Mouse (Mus musculus): ENCODE measurements around the gene Afm. TPM values are rescaled to one million over a fixed set of nuclear protein-coding genes. Genes with fewer than 3 reads are reported as not detected.

The Afm gene
- total RNA-seq (2021): not detected

- intact Hi-C loops (cut with DNase I): no loop called here
- DNase-seq (ENCODE audit: low spot score in 2 of 2): no peak
Measured at GRCm38 (mm10) chr5:90518356-90519100, at the start of gene Afm. Gene Afm, plus strand, starts transcription at chr5:90518932.

- DNase-seq (ENCODE audit: low spot score in 2 of 2): no peak
- intact Hi-C loops (cut with DNase I): no loop called here
Measured at GRCm38 (mm10) chr5:90470836-90471235, 47.9 kb upstream of the Afm start.

DNA sequence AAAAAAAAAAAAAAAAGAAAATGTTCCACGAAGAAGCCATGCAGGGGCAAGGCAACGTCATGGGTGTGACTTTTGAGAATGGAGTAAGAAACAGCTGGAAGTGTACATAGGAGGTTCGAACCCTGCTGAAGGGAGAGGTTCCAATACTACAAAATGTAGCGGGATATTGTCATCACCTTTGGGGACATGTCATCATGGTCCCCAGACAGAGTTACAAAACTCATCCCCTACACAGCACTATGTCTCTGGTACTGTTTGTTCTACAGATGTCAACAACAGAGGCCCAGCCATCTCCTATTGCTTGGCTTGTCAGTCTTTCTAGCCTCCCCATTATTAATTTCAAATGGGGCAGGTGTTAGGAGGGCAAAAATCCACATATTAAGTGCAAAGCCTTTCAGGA, 44.8 kb upstream of the Afm start:
- intact Hi-C loops (cut with DNase I): no loop called here
- no peak for DNase-seq (ENCODE audit: low spot score in 2 of 2)

DNA sequence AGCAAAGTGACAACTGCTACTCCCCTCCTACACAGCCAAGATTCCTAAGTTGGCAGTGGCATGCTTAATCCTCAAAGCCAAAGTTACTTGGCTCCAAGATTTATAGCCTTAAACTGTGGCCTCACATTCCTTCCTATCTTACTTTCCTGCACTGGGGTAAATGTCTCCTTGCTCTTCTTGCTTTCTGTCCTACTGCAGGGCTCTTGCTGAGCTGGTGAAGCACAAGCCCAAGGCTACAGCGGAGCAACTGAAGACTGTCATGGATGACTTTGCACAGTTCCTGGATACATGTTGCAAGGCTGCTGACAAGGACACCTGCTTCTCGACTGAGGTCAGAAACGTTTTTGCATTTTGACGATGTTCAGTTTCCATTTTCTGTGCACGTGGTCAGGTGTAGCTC, 44.4 kb upstream of the Afm start:
- intact Hi-C loops (cut with DNase I): no loop called here
- no peak for DNase-seq (ENCODE audit: low spot score in 2 of 2)

GRCm38 (mm10) chr5:90476741-90477140, 42.0 kb upstream of the Afm start:
- no peak for DNase-seq (ENCODE audit: low spot score in 2 of 2)
- intact Hi-C loops (cut with DNase I): no loop called here

GRCm38 (mm10) chr5:90477308-90478140, 41.2 kb upstream of the Afm start:
- intact Hi-C loops (cut with DNase I): no loop called here

DNA sequence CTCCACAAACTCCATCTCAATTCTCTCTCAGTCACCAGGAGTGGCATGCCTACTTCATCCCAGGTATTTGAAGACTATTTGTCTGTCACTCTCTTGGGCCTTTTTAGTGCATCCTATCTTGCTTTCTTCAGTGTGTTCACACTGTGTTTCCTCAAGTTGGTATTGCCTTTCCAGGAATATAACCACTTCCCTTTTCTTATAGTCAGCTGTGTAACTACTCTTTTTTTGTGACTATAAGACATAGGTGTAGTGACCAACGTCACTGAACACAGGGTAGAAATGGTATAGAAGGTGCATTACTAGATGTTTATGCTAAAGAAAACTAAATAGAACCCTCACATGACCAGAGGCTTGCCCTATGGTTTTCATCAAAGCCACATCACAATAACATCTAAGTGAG, 39.8 kb upstream of the Afm start:
- intact Hi-C loops (cut with DNase I): no loop called here
- DNase-seq (ENCODE audit: low spot score in 2 of 2): no peak

More at GRCm38 (mm10) chr5:90477308-90478140, 41.2 kb upstream of the Afm start:
- no peak for DNase-seq (ENCODE audit: low spot score in 2 of 2)

DNA sequence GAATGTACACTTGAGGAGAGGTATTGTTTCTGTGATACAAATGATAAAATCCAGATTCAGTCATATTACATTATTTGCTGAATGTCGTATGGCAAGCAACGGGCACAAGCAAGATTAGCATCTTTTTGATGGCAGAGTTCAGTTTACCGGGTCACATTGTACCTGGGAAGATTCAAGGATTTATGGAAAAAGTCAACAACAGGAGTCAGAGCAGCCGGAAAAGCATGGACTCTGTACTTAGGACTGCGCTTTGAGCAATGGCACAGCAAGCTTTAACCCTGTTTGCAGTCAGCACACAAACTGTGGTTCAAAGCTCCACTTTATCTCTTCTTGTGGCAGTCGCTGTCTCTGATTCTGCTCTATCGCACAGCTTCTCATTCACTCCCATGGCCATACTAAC, 33.1 kb upstream of the Afm start:
- no peak for DNase-seq (ENCODE audit: low spot score in 2 of 2)
- intact Hi-C loops (cut with DNase I): no loop called here

GRCm38 (mm10) chr5:90488323-90488722, 30.4 kb upstream of the Afm start:
- no peak for DNase-seq (ENCODE audit: low spot score in 2 of 2)
- intact Hi-C loops (cut with DNase I): no loop called here

- no peak for DNase-seq (ENCODE audit: low spot score in 2 of 2)
- intact Hi-C loops (cut with DNase I): no loop called here
Measured at GRCm38 (mm10) chr5:90490518-90490917, 28.2 kb upstream of the Afm start, which contains the start of gene Afp. Gene Afp, plus strand, starts transcription at chr5:90490737.

DNA sequence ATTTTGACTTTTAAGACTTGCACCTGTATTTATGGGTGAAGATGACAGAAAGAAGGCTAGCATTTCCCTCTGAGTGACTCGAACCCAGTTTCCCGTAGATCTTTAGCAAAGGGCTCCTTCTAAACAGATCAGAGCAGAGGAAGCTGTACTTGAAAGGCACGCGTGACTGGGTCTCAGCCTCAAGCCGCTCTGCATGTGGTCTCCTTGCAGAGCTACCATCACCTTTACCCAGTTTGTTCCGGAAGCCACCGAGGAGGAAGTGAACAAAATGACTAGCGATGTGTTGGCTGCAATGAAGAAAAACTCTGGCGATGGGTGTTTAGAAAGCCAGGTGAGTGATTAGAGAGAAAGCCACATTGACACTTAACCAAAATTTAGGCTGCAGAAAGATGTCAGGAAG, 26.3 kb upstream of the Afm start:
- no peak for DNase-seq (ENCODE audit: low spot score in 2 of 2)
- intact Hi-C loops (cut with DNase I): no loop called here

DNA sequence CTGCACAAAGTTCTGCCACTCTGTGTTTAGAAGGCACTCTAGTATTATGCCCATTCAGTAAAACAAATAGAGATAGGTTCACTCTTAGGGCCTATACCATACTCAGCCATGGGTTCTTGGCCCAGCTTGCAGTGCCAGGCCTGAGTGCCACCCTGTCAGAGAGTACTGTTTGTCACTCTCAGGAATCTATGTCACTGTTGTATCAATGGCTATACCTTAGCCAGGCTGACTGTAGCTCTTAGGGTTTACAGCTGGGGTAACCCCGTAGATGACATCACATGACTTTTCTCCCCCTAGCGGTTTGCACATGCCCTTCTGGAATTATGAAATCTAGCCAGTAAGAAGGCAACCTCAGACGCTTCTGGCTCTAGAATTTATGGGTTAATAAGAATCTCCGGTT, 24.4 kb upstream of the Afm start:
- intact Hi-C loops (cut with DNase I): no loop called here
- DNase-seq (ENCODE audit: low spot score in 2 of 2): no peak

DNA sequence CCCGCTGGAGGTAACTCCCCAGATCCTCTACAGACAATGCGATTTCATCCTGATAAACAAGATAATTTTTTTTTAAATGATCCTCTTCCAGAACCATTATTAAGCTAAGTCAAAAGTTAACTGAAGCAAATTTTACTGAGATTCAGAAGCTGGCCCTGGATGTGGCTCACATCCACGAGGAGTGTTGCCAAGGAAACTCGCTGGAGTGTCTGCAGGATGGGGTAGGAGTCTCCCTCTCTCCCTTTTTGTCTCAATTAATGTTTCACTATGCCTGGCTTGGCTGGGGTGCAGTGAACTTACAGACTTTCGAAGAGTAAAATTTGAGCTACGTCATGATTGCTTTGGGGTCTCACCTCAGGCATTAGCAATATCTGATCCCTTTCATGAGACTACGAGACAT, 19.2 kb upstream of the Afm start:
- DNase-seq (ENCODE audit: low spot score in 2 of 2): peak; percentile 31 to 46
- intact Hi-C loops (cut with DNase I): no loop called here

GRCm38 (mm10) chr5:90500714-90501113, 18.0 kb upstream of the Afm start:
- intact Hi-C loops (cut with DNase I): loop anchor here (1.0 to 10.0 kb wide), 4 partner anchors 87 to 297 kb away; no protein-coding TSS in a partner anchor
- DNase-seq (ENCODE audit: low spot score in 2 of 2): peak; percentile 73 to 85

- no peak for DNase-seq (ENCODE audit: low spot score in 2 of 2)
- intact Hi-C loops (cut with DNase I): loop anchor here (5.0 to 10.0 kb wide), 2 partner anchors 86 to 153 kb away; no protein-coding TSS in a partner anchor
Measured at GRCm38 (mm10) chr5:90501752-90502151, 17.0 kb upstream of the Afm start.

- intact Hi-C loops (cut with DNase I): loop anchor here (5.0 to 10.0 kb wide), 2 partner anchors 83 to 150 kb away; no protein-coding TSS in a partner anchor
- DNase-seq (ENCODE audit: low spot score in 2 of 2): no peak
Measured at GRCm38 (mm10) chr5:90504742-90505141, 14.0 kb upstream of the Afm start.

DNA sequence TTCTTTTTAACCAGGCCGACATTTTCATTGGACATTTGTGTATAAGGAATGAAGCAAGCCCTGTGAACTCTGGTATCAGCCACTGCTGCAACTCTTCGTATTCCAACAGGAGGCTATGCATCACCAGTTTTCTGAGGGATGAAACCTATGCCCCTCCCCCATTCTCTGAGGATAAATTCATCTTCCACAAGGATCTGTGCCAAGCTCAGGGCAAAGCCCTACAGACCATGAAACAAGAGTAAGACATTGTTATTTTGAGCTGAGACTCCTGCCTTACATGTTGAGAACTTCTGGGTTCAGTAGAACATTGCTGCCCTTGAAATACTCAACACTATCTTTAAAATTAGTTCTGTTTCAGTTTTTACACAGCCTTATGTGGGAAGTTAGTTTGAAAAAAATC, 12.2 kb upstream of the Afm start:
- intact Hi-C loops (cut with DNase I): loop anchor here (10.0 kb wide), 1 partner anchor 148 kb away; no protein-coding TSS in a partner anchor
- peak in 1 of 2 experiments; percentile 13 for DNase-seq (ENCODE audit: low spot score in 2 of 2)

DNA sequence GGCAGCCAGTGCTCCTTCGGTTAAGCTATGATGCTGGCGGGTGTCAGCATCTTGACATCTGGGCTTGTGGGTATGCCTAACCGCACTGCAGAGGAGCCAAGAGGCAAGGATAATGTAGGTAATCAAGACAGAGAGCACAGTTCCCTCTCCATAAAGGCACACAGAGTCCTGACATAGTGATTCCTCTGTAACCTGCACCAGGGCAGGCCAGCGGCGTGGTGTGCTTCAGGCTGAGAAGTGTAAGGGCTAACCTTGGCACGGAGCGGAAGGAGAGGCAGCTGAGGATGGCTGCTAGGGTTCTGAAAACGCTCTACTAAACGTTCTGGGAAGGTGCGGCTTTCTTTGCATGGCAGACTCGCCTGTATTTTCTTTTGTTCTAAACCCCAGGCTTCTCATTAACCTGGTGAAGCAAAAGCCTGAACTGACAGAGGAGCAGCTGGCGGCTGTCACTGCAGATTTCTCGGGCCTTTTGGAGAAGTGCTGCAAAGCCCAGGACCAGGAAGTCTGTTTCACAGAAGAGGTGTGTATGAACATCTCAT, 11.3 kb upstream of the Afm start:
- intact Hi-C loops (cut with DNase I): loop anchor here (10.0 kb wide), 1 partner anchor 147 kb away; no protein-coding TSS in a partner anchor
- DNase-seq (ENCODE audit: low spot score in 2 of 2): no peak

- intact Hi-C loops (cut with DNase I): loop anchor here (10.0 kb wide), 1 partner anchor 145 kb away; no protein-coding TSS in a partner anchor
- no peak for DNase-seq (ENCODE audit: low spot score in 2 of 2)
Measured at GRCm38 (mm10) chr5:90509828-90510592, 8.7 kb upstream of the Afm start.

All from left cerebral cortex, postnatal 25 days (tissue).